Mouse (Mus musculus): ENCODE measurements around the gene Pigb. TPM values are rescaled to one million over a fixed set of nuclear protein-coding genes. Genes with fewer than 3 reads are reported as not detected.

Pigb gene
- polyA plus RNA-seq, 1 experiment from 2014 or later: 14.0 TPM

DNA sequence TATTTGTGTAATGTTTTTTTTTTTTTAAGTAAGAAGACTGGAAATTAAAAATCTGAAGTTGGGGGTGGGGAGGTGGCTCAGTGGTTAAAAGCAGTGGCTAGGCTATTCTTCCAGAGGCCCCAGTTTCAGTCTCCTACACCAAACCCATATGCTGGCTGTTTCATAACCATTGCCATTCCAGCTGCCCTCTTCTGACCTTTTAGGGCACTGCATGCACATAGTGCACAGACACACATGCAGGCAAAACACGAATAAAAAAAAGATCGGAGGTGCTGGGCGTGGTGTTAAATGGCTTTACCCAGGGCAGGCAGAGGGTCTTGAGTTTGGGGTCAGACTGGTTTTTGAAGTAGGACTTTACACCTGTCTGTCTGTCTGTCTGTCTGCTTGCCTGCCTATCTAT is 34.0 kb downstream of the Pigb start:
- WGBS: 100% methylated on average over 3 of the region's 3 CpGs
- Histone ChIP-seq H3K9ac (no peak overlapping the region), H3K4me1 (no peaks in the 10 kb centered on the region), H3K9me3 (replicated peaks) (no peaks in the 10 kb centered on the region), H3K27me3 (no peaks in the 10 kb centered on the region), H3K27ac (no peak overlapping the region), H3K4me2 (replicated peaks) (no peak overlapping the region), H3K4me3 (no peak overlapping the region), H3K36me3 (peaks cover 42% of the 10 kb centered on the region)
- no peak for ATAC-seq (ENCODE audit: low FRiP score)

- ATAC-seq (ENCODE audit: low FRiP score): no peak
- WGBS: 86% methylated on average over 6 of the region's 6 CpGs
- Histone ChIP-seq H3K27ac (no peak overlapping the region), H3K36me3 (peaks cover 37% of the 10 kb centered on the region), H3K4me1 (no peaks in the 10 kb centered on the region), H3K9ac (no peak overlapping the region), H3K9me3 (replicated peaks) (no peaks in the 10 kb centered on the region), H3K4me3 (no peak overlapping the region), H3K4me2 (replicated peaks) (no peak overlapping the region), H3K27me3 (no peaks in the 10 kb centered on the region)
These were observed 35.1 kb downstream of the Pigb start for GRCm38 (mm10) chr9:73005106-73005505.

DNA sequence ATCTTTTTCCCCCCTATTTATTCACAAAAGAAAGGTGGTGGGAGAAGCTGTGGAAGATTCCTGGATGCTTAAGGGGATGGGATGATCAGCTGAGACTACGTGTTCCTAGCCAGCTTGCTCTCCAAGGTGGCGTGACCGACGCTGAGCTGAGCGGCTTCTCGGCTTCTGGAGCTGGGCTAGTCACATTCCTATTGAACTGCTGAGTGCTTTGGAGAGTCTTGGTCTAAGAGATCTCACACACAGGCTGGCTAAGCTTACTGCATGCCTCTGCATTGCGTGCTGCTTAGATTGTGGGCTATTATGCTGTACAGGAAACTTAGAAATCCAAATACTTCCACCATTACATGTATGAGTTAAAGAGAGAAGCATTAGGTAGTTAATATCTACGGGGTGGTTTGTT is 36.1 kb downstream of the Pigb start:
- no peak overlapping the region for H3K9ac ChIP-seq
- no peaks in the 10 kb centered on the region for H3K9me3 ChIP-seq (replicated peaks)
- WGBS: 86% methylated on average over 8 of the region's 8 CpGs
- H3K27me3 ChIP-seq: no peaks in the 10 kb centered on the region
- H3K36me3 ChIP-seq: peaks cover 31% of the 10 kb centered on the region
- H3K4me1 ChIP-seq: no peaks in the 10 kb centered on the region
- ATAC-seq (ENCODE audit: low FRiP score): no peak
- no peak overlapping the region for H3K4me3 ChIP-seq
- H3K27ac ChIP-seq: no peak overlapping the region
- no peak overlapping the region for H3K4me2 ChIP-seq (replicated peaks)

GRCm38 (mm10) chr9:73002177-73002576 is 38.0 kb downstream of the Pigb start:
- WGBS: 69% methylated on average over 3 of the region's 3 CpGs
- no peak for ATAC-seq (ENCODE audit: low FRiP score)
- Histone ChIP-seq H3K27me3 (no peaks in the 10 kb centered on the region), H3K36me3 (peaks cover 28% of the 10 kb centered on the region), H3K9ac (no peak overlapping the region), H3K9me3 (replicated peaks) (no peaks in the 10 kb centered on the region), H3K4me2 (replicated peaks) (no peak overlapping the region), H3K4me3 (no peak overlapping the region), H3K4me1 (no peaks in the 10 kb centered on the region), H3K27ac (no peak overlapping the region)

- Histone ChIP-seq H3K27me3 (no peaks in the 10 kb centered on the region), H3K36me3 (peaks cover 25% of the 10 kb centered on the region), H3K27ac (no peak overlapping the region), H3K4me3 (no peak overlapping the region), H3K9ac (no peak overlapping the region), H3K4me2 (replicated peaks) (no peak overlapping the region), H3K9me3 (replicated peaks) (no peaks in the 10 kb centered on the region), H3K4me1 (no peaks in the 10 kb centered on the region)
- ATAC-seq (ENCODE audit: low FRiP score): no peak
- 91% methylated on average over 13 of the region's 13 CpGs for WGBS
These were observed 38.7 kb downstream of the Pigb start for GRCm38 (mm10) chr9:73001314-73002011.

GRCm38 (mm10) chr9:73000487-73000886 is 39.7 kb downstream of the Pigb start:
- Histone ChIP-seq H3K9ac (no peak overlapping the region), H3K4me2 (replicated peaks) (no peak overlapping the region), H3K36me3 (peaks cover 16% of the 10 kb centered on the region; the same call in 1 of the 2 replicates), H3K4me1 (no peaks in the 10 kb centered on the region), H3K9me3 (replicated peaks) (no peaks in the 10 kb centered on the region), H3K27ac (no peak overlapping the region), H3K27me3 (no peaks in the 10 kb centered on the region), H3K4me3 (no peak overlapping the region)
- no peak for ATAC-seq (ENCODE audit: low FRiP score)
- 81% methylated on average over 2 of the region's 2 CpGs for WGBS

DNA sequence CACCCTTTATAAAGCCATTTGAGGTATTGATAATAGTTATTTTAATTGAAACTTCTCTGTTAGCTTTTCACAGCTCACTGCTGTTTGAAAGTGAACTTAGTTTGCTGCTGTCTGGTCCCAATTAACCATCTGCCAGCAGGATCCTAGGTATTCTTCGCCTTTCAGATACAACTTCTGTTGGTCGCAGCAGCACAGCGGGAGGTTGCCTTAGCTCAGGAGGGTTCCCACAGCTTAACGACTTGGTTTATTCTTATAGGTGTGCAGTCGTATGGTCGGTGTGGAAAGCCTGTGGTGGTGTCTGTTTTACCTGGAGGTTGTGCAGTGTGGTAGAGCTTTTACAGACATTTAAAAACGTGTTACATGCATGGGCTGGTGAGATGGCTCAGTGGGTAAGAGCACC is 43.4 kb downstream of the Pigb start:
- no peak overlapping the region for H3K4me2 ChIP-seq (replicated peaks)
- no peak overlapping the region for H3K4me3 ChIP-seq
- ATAC-seq (ENCODE audit: low FRiP score): no peak
- H3K9ac ChIP-seq: no peak overlapping the region
- WGBS: 55% methylated on average over 7 of the region's 7 CpGs
- no peak overlapping the region for H3K27ac ChIP-seq
- no peaks in the 10 kb centered on the region for H3K4me1 ChIP-seq
- 0 out of 2 replicates have a peak, but pooled peaks cover 3% of the 10 kb centered on the region for H3K36me3 ChIP-seq
- H3K9me3 ChIP-seq (replicated peaks): no peaks in the 10 kb centered on the region
- H3K27me3 ChIP-seq: no peaks in the 10 kb centered on the region

GRCm38 (mm10) chr9:72996167-72996566 is 44.0 kb downstream of the Pigb start:
- H3K4me2 ChIP-seq (replicated peaks): no peak overlapping the region
- ATAC-seq (ENCODE audit: low FRiP score): no peak
- no peak overlapping the region for H3K27ac ChIP-seq
- H3K27me3 ChIP-seq: no peaks in the 10 kb centered on the region
- H3K4me3 ChIP-seq: no peak overlapping the region
- no peaks in the 10 kb centered on the region for H3K9me3 ChIP-seq (replicated peaks)
- H3K4me1 ChIP-seq: no peaks in the 10 kb centered on the region
- H3K9ac ChIP-seq: no peak overlapping the region
- 0 out of 2 replicates have a peak, but pooled peaks cover 3% of the 10 kb centered on the region for H3K36me3 ChIP-seq

- no peak for ATAC-seq (ENCODE audit: low FRiP score)
- H3K4me2 ChIP-seq (replicated peaks): no peak overlapping the region
- WGBS: 83% methylated on average over 5 of the region's 5 CpGs
These were observed 47.6 kb downstream of the Pigb start for GRCm38 (mm10) chr9:72992576-72992975.

DNA sequence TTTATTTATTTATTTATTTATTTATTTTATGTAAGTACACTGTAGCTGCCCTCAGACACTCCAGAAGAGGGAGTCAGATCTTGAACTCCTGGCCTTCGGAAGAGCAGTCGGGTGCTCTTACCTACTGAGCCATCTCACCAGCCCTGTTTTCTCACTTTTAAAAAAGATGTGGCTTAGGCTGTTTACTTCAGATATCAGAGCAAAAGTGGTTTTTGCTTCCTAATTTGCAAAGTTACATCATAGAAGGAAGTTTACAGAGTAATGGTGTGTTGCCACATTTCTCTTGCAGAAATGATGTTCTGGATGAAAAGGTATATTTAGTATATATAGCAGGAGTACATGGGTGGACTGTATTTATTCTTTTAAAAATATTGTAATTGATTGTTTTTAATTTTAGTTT is 48.8 kb downstream of the Pigb start:
- ATAC-seq (ENCODE audit: low FRiP score): no peak
- WGBS: 91% methylated on average over 2 of the region's 2 CpGs
- Histone ChIP-seq H3K4me3 (no peak overlapping the region), H3K36me3 (no peaks in the 10 kb centered on the region), H3K4me1 (peaks cover 4% of the 10 kb centered on the region), H3K4me2 (replicated peaks) (no peak overlapping the region), H3K9ac (no peak overlapping the region), H3K27ac (no peak overlapping the region), H3K27me3 (no peaks in the 10 kb centered on the region), H3K9me3 (replicated peaks) (no peaks in the 10 kb centered on the region)

More at GRCm38 (mm10) chr9:72992576-72992975, 47.6 kb downstream of the Pigb start:
- no peaks in the 10 kb centered on the region for H3K4me1 ChIP-seq
- H3K27ac ChIP-seq: no peak overlapping the region
- no peaks in the 10 kb centered on the region for H3K27me3 ChIP-seq
- H3K9ac ChIP-seq: no peak overlapping the region
- H3K36me3 ChIP-seq: no peaks in the 10 kb centered on the region
- H3K4me3 ChIP-seq: no peak overlapping the region
- H3K9me3 ChIP-seq (replicated peaks): no peaks in the 10 kb centered on the region

- no peak overlapping the region for H3K4me2 ChIP-seq (replicated peaks)
- no peak overlapping the region for H3K4me3 ChIP-seq
- no peaks in the 10 kb centered on the region for H3K36me3 ChIP-seq
- no peaks in the 10 kb centered on the region for H3K9me3 ChIP-seq (replicated peaks)
- 85% methylated on average over 5 of the region's 5 CpGs for WGBS
- H3K9ac ChIP-seq: no peak overlapping the region
- no peak for ATAC-seq (ENCODE audit: low FRiP score)
- peaks cover 17% of the 10 kb centered on the region for H3K4me1 ChIP-seq
- H3K27ac ChIP-seq: no peak overlapping the region
- no peaks in the 10 kb centered on the region for H3K27me3 ChIP-seq
These were observed 51.5 kb downstream of the Pigb start for GRCm38 (mm10) chr9:72988706-72989105.

- Histone ChIP-seq H3K36me3 (no peaks in the 10 kb centered on the region), H3K9me3 (replicated peaks) (no peaks in the 10 kb centered on the region), H3K4me1 (peaks cover 17% of the 10 kb centered on the region), H3K27ac (no peak overlapping the region), H3K4me3 (no peak overlapping the region), H3K27me3 (no peaks in the 10 kb centered on the region), H3K9ac (no peak overlapping the region), H3K4me2 (replicated peaks) (no peak overlapping the region)
- no peak for ATAC-seq (ENCODE audit: low FRiP score)
- 72% methylated on average over 3 of the region's 3 CpGs for WGBS
These were observed 52.5 kb downstream of the Pigb start for GRCm38 (mm10) chr9:72987703-72988102.
